Mouse (Mus musculus) heart, adult 2 months (tissue): ENCODE data around the gene Tstd2.

ENCODE experiments used
- CTCF ChIP-seq: fragments of 200-600 bp; IDR thresholded peaks from 2 replicates; pipeline ENCODE4 v1.8.1; 2022; ENCODE audit warnings: antibody characterized with exemption, mild to moderate bottlenecking, moderate library complexity
- EP300 ChIP-seq: fragments of 200-500 bp; IDR thresholded peaks from 2 replicates; pipeline ENCODE4 v1.6.1; 2011; ENCODE audit warnings: low read depth, low read length, control low read depth; ENCODE audit not compliant: insufficient read depth
- POLR2A ChIP-seq: fragments of 200-500 bp; IDR thresholded peaks from 2 replicates; pipeline ENCODE4 v1.6.1; 2011; ENCODE audit warnings: mild to moderate bottlenecking, low read depth, low read length, control low read depth; ENCODE audit not compliant: insufficient read depth

GRCm38 (mm10) chr4:46095826-46096159, 42.7 kb downstream of the Tstd2 start:
- TF ChIP-seq CTCF (no peak), POLR2A (no peak), EP300 (no peak)
